Mouse (Mus musculus) right cerebral cortex, adult 18-20 months (tissue): Measurements from ENCODE around the gene Etfdh.

Experiments
- DNase-seq: peaks from one replicate; pipeline ENCODE4 v3.0.0; 2022; ENCODE audit warnings: mixed read lengths

The Etfdh gene

DNA sequence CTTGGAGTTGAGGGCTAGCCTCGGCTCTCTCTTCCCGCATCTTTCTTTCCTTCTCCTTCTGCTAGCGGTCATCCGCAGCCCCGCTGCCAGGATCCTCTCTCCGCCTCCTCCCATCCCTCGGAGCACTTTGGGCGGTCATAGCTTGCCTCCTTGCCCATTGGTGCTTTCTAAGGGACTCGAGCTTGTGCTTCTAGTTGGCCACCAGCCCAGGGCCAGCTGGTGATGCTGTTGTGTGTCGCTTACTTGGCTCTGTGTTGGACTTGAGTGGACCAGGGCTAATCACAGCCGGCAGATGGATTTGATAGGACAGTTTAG, at the start of gene Etfdh:
Gene Etfdh (minus strand): TSS at position 85 of the 315 bp plus-strand sequence.
- peak; percentile 47 for DNase-seq

DNA sequence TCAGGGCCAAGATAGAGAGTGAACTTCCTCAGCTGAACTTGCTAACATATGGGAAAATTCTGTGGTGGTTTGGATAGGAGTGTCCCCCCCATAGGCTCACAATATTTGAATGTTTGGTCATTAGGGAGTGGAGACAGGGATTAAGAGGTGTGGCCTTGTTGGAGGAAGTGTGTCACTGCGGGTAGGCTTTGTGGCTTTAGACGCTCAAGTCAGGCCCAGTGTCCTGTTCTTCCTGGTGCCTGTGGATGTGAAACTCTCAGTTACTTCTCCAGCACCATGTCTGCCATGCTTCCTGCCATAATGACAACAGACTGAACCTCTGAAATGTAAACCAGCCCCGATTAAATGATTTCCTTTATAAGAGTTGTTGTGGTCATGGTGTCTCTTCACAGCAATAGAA, 47.1 kb upstream of the Etfdh start:
- no peak for DNase-seq

GRCm38 (mm10) chr3:79674641-79675040, 45.3 kb upstream of the Etfdh start:
- DNase-seq: no peak

GRCm38 (mm10) chr3:79673082-79673481, 43.8 kb upstream of the Etfdh start:
- peak; percentile 57 for DNase-seq

- no peak for DNase-seq
These were observed 42.9 kb upstream of the Etfdh start for GRCm38 (mm10) chr3:79672188-79672587.

GRCm38 (mm10) chr3:79670556-79670955, 41.3 kb upstream of the Etfdh start:
- no peak for DNase-seq

DNA sequence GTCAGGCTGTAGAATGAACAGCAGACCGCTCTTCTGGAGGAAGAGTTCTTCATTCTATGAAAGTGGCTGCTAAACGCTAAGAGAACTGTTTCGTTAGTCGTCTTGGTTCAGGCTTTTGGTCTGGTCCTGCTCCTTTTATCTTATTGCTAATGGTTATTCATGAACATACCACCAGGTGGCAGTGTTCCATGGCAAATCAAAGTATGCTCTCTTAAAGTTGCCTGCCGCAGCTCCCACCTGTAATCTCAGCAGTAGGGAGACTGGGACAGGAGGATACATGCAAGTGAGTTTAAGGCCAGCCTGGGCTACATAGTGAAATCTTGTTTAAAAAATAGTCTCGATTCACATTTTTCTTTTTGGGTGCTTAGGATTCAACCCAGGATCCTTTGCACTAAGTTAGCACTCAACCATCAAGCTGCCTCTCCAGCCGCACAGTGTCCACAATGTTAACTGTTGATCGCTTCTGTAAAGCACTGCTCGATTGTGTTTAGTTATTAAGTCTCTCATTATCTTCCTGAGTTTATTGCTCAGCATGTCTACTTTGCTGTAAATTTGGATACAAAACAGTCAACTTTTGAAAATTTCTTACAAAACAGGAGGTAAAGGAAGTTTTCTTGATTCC, 35.6 kb upstream of the Etfdh start:
- peak; percentile 69 for DNase-seq

- no peak for DNase-seq
These were observed 27.4 kb upstream of the Etfdh start for GRCm38 (mm10) chr3:79656682-79657081.

GRCm38 (mm10) chr3:79652129-79652528, 22.8 kb upstream of the Etfdh start:
- DNase-seq: no peak

DNA sequence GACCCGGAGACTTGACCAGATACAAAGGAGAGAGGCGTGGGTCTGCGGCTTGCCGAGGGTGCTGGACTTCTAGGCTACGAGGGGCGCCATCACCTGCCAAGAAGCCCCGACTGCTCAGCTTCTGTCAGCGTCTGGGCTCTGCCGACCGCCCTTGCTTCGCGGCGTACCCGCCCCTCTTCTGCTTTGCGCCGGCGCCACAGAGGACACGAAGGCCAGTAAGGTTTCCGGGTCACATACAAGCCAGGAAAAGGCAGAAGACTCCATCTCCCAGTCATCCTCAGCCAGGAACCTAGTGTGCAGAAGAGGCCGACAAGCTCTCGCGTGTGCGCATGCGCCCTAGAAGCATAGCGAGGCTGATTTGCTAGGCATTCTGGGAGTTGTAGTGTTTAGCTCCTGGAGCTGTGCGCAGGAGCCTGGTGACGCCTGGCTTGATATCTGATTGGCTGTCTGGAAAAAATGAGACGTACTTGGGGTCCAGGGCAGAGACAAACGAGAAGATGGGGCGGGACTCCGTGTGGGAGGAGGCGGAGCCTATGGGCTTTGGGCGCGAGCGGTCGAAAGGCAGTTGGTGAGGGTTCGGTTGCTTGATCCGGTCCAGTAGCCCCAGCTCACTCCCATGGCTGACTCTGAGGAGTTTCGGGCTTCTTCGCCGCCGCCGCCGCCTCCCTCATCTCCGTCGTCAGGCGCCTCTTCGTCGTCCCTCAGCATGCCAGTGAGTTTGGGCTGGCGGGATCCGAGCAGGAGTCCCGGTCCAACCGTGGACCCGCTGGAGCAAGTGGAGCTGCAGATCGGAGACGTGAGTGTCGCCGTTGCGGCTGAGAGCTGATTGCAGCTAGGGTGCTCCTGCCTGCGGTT, 512 bp downstream of the Etfdh start, which contains the start of gene 4930579G24Rik:
Gene 4930579G24Rik (plus strand): TSS at position 519 of the 855 bp plus-strand sequence.
- peak; percentile 99 for DNase-seq

GRCm38 (mm10) chr3:79628182-79628560, 1.1 kb downstream of the Etfdh start:
- no peak for DNase-seq

GRCm38 (mm10) chr3:79627484-79628181, 1.7 kb downstream of the Etfdh start:
- no peak for DNase-seq

GRCm38 (mm10) chr3:79609886-79610285, 19.4 kb downstream of the Etfdh start:
- DNase-seq: no peak

DNA sequence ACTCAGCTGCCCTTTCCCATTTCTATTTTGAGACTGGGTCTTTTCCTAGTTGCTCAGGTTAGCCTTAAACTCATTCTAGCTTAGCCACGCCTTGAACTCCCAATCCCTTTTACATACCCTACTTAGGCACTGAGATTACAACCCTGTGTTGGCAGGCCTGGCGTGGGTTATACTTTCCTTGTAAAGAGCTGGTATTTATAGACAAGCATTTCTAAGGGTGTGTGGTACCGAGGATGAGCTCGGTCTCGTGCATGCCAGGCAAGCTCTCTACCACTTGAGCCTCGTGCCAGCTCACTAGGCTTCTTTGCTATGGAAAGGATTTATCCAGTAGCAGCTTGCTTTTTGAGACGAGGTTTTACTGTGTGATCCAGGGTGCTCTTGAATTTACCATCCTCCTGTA, 33.8 kb downstream of the Etfdh start:
- DNase-seq: no peak

DNA sequence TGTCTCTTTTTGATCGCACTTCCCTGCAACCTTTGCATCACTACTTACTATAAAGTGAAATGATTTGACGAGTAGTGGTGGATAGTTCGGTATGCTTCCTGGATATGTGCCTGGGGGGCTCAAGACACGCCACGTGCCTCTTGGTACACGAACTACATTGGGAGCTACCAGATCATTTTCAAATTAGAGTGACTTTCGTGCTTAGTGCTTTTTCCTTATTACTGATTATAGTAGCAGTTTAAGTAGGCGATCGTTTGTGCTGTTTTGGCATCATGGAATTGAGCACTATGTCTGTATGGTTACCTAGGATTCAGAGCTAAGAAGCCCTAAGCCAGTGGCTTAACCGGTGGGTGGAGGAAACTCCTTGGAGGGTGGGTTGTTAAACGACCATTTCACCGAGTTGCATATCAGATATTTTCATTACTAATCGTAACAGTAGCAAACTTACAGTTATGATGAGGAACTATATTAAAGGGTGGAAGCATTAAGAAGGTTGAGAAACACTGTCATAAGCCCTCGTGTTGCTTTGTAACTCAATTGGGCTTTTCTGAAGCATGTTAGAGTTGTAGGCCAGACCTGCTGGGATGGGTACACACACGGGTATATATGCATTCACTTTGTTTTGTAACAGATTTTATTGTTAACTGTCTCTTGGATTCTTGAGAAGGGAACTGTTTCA, 37.4 kb downstream of the Etfdh start:
- no peak for DNase-seq

GRCm38 (mm10) chr3:79590863-79591792, 38.2 kb downstream of the Etfdh start, which contains the start of gene Ppid:
Gene Ppid, plus strand, starts transcription at chr3:79591342.
- DNase-seq: peak; percentile 81

- no peak for DNase-seq
These were observed 39.6 kb downstream of the Etfdh start for GRCm38 (mm10) chr3:79589671-79590070.

- DNase-seq: peak; percentile 92
These were observed 42.5 kb downstream of the Etfdh start for GRCm38 (mm10) chr3:79586804-79587203.

- DNase-seq: no peak
These were observed 49.3 kb downstream of the Etfdh start for GRCm38 (mm10) chr3:79579891-79580575.

- DNase-seq: no peak
These were observed 51.1 kb downstream of the Etfdh start for GRCm38 (mm10) chr3:79578164-79578563.

GRCm38 (mm10) chr3:79577606-79578005, 51.7 kb downstream of the Etfdh start:
- DNase-seq: no peak
